Mouse (Mus musculus) cerebellum, adult (tissue): ENCODE data around the gene Acss2.

Source experiments
- ATAC-seq: cut with Nextera tagmentation; 2 replicates; pipeline ENCODE4 v1.9.2; 2017; ENCODE audit warnings: mild to moderate bottlenecking, moderate library complexity, mixed read lengths; ENCODE audit not compliant: insufficient number of reproducible peaks, low FRiP score, low TSS enrichment

The Acss2 gene

DNA sequence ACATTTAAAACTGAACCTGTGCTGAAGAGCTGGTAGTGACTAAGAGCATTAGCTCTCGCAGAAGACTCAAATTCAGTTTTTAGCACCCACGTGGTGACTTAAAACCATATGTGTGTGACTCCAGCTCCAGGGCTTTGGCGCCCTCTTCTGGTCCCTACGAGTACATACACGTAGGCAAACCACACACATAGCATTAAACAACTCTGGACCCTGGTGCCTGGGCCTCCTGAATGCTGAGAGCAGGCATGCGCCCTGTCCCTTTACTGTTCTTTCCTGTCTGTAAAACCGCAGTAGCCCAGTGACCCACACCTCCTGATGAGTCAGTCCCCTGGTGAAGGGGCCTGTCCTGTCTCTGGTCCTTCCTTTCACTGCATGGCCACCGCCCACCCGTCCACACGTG, 107.0 kb downstream of the Acss2 start:
- ATAC-seq: no peak

DNA sequence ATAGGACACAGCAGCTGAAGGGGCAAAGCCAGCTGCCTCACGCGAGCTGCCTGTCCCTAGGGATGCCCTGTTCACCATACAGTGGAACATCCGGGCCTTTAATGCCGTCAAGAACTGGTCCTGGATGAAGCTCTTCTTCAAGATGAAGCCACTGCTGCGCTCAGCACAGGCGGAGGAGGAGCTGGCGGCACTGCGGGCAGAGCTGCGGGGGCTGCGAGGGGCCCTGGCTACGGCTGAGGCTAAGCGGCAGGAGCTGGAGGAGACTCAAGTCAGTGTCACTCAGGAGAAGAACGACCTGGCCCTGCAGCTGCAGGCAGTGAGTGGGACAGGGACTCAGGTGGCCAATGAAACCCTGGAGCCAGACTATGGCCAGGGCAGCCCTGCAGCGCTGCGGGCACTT, 108.5 kb downstream of the Acss2 start:
- ATAC-seq: no peak

DNA sequence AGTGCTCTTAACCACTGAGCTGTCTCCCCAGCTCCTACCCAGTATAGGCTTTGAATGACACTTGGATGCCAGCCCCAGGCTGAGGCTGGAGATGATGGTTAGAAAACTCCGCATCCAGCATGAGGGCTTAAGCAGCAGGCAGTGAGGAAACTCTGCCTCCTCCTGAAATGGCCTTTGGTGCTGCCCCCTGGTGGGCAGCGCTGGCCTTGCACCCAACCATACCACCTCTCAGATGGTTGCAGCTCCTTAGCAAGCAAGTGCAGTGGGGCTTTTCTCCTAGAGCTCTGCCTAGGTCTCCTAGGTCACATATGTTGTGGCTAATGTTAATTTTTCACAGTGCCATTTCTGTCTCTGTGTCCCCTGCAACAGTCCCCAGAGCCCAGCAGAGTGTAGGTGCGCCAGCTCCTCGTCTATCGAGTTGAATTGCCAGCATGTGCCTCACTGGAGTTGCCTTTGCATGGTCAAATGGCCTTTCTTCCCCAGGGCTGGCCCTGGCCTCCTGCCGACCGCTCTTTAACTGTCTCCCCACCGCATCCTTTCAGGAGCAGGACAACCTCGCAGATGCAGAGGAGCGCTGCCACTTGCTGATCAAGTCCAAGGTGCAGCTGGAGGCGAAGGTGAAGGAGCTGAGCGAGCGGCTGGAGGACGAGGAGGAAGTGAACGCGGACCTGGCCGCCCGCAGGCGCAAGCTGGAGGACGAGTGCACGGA, 109.4 kb downstream of the Acss2 start:
- ATAC-seq: no peak

DNA sequence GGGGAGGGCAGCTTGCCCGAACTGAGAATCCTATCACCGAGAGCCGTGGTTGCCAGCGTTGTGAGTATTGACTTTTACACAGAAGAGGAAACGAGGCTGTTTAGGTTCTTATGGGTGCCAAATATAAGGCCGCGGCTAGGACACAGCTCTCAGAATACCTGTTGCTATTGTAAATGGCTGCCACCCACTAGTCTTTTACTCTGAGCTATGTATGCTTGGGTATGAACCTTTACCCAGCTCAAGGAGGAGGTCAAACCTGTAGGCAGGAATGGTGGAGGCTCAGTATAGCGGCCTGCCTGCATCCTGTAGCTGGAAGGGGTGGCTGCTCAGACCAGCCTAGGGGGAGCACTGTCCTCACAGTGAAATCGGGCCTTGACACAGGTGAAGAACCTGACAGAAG, 110.4 kb downstream of the Acss2 start:
- no peak for ATAC-seq

DNA sequence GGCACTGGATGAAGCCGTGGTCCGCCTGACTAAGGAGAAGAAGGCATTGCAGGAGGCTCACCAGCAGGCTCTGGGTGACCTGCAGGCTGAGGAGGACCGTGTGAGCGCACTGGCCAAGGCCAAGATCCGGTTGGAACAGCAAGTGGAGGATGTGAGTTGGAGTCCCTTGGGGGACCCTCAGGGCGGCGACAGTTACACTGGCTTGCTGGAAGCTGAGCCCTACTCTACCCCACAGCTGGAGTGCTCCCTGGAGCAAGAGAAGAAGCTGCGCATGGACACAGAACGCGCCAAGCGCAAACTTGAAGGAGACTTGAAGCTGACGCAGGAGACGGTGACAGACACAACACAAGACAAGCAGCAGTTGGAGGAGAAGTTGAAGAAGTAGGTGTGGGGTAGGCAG, 110.8 kb downstream of the Acss2 start:
- no peak for ATAC-seq

DNA sequence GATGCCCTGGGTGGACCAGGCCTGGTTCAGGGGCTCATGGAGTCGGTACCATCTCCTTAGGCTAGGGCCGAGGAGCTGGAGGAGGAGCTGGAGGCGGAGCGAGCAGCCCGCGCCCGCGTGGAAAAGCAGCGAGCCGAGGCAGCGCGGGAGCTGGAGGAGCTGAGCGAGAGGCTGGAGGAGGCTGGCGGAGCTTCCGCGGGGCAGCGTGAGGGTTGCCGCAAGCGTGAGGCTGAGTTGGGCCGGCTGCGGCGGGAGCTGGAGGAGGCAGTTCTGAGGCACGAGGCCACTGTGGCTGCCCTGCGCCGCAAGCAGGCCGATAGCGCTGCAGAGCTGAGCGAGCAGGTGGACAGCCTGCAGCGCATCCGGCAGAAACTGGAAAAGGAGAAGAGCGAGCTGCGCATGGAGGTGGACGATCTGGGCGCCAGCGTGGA, 111.5 kb downstream of the Acss2 start:
- peak; percentile 45 for ATAC-seq

DNA sequence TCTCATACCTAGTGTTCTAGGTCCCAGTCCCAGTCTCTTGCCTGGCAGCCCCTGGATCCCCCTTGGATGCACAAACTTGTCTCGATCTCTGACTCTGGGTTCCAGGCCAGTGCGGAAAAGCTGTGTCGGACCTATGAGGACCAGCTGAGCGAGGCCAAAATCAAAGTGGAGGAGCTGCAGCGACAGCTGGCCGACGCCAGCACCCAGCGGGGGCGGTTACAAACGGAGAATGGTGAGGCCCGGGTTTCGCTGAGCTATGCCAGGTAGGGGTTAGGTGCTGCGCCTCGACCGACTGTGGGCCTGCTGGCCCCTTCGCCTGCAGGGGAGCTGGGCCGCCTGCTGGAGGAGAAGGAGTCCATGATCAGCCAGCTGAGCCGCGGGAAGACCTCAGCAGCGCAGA, 112.4 kb downstream of the Acss2 start:
- no peak for ATAC-seq

DNA sequence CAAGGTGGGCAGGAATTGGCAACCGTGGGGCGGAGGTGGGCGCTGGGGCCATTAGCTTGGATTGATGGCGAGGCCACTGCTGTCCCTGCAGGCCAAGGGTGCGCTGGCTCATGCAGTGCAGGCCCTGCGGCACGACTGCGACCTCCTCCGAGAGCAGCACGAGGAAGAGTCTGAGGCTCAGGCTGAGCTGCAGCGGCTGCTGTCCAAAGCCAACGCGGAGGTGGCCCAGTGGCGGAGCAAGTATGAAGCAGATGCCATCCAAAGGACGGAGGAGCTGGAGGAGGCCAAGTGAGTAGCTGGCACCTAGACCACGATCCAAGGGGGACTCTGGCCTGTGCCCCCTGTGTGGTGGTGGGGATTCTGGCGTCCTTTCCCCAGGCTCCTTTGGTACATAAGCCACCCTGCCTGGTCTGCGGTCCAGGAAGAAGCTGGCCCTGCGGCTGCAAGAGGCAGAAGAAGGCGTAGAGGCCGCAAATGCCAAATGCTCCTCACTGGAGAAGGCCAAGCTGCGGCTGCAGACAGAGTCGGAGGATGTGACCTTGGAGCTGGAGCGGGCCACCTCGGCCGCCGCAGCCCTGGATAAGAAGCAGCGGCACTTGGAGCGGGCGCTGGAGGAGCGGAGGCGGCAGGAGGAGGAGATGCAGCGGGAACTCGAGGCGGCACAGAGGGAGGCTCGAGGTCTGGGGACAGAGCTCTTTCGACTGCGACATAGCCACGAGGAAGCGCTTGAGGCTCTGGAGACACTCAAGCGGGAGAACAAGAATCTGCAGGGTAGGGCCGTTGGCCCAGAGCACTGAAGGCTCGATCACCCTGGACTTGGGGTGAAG, 113.1 kb downstream of the Acss2 start:
- no peak for ATAC-seq

DNA sequence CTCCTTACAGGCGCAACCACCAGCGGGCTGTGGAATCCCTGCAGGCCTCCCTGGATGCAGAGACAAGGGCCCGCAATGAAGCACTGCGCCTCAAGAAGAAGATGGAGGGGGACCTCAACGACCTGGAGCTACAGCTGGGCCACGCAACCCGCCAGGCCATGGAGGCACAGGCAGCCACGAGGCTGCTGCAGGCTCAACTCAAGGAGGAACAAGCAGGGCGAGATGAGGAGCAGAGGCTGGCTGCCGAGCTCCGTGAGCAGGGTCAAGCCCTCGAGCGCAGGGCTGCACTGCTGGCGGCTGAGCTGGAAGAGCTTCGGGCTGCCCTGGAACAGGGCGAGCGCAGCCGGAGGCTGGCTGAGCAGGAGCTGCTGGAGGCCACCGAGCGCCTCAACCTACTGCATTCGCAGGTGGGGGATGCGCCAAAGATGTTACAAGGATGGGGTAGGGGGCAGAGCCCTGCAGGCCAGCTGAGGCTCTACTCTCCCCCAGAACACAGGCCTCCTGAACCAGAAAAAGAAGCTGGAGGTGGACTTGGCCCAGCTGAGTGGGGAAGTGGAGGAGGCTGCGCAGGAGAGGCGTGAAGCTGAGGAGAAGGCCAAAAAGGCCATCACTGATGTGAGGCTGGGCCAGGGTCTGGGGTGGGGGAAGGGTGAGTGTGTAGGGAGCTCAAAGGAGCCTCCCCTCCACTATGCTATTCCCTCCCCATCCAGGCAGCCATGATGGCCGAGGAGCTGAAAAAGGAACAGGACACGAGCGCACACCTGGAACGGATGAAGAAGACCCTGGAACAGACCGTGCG, 114.6 kb downstream of the Acss2 start:
- ATAC-seq: no peak

DNA sequence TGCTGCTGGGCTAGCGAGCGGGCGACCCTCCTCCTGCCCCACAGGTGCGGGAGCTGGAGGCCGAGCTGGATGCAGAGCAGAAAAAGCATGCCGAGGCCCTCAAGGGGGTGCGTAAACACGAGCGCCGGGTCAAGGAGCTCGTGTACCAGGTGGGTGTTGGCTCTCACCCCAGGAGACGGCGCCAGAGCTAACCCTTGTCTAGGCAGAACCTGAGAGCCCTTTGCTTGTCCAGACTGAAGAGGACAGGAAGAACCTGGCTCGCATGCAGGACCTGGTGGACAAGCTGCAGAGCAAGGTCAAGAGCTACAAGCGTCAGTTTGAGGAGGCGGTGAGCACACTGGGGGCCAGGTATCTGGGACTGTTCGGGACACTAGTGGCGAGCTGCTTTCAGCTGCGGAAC, 115.4 kb downstream of the Acss2 start:
- ATAC-seq: no peak

DNA sequence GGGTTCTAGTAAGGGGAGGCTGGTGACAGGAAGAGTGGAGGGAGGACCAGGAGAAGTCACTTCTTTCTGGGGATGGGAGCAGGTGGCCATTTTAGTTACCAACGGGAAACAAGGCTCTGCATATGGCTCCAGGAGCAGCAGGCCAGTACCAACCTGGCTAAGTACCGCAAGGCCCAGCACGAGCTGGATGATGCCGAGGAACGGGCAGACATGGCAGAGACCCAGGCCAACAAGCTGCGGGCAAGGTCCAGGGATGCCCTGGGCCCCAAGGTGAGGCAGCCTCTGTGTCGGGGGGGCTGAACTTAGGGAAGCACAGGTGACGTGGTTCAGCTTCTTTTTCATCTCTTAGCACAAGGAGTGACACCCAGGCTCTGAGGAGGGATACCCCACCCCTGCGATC, 116.0 kb downstream of the Acss2 start:
- no peak for ATAC-seq

DNA sequence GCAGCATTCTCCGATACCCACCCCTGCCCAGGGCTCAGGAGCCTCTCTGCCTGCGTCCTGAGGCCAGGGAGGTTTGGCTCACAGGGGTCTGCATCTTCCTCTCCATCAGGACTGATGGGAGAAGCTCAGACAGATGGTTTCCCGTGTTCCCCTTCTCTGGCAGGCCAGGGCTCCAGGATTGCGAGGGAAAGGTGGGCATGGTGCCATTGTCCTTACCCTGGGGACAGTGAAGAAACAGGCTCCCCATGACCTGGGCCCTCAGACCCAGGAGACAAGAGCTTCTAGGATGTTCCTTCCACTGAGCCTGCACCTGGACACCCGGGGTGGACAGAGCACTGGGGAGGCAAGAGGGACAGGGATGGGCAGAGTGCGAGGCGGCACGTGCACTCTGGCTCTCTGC, 116.8 kb downstream of the Acss2 start:
- no peak for ATAC-seq
